Mouse (Mus musculus) urinary bladder, postnatal 4 days (tissue): ENCODE results near the gene Arl1.
"Not testable (repeated sequence)": the region's sequence is repeated elsewhere in the genome, so short reads cannot be mapped to it uniquely, and the experiment has no call there.

Experiments
- DNase-seq, 2 experiments: peaks; one replicate each; pipeline ENCODE4 v3.0.0; 2021 to 2022; ENCODE audit warnings: low spot score in 2 of 2

The Arl1 gene

DNA sequence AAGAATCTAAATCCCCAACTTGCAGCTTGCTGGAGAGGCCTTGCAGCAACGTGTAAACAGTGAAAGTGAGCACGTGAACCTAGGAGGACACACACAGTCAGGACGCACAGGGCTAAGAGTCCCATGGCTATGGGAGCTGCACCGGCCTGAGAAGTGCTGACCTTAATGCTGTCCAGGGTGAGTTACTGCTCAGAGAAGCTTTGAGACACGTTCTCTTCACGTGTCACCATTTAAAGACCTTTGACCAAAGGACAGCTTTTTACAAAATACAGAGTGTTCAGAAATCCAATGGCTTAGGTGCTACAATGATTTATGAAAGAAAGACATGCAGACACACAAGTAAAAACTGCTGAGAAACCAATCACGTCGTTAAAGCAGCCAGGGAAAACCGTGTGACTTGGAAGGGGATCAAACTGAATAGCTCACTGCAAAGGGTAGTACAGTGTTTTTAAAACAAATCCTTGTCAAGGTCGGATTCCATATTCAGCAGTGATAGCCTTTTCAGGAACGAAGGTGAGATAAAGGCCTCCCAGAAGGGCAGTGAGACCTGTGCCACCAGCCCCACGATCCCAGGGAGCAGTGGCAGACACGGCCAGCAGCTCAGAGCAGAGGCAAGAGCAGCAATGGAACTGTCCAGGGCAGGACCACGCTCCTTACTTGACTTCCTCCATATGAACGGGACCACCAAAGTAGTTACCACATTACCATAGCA lies 34.9 kb downstream of the Arl1 start:
- peak in 1 of 2 experiments; percentile 1 for DNase-seq

DNA sequence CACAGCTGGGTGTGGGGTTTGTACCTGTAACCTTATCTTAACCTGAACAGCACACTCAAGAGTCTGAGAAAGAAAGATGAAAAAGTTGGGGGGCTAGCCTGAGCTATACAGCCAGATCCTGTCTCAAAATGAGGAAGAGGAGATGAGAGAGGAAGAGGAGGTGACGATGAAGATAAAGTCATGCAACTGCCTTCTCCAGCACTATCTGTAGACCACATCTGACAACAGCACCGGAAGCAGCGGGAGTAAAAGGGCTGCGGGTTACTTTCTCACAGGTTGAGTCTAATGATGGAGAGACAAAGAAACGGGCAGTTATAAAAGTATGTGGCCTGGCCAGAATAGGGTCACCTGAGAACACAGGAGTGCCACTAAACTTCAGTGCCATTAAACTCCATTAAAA lies 38.3 kb downstream of the Arl1 start:
- no peak for DNase-seq

DNA sequence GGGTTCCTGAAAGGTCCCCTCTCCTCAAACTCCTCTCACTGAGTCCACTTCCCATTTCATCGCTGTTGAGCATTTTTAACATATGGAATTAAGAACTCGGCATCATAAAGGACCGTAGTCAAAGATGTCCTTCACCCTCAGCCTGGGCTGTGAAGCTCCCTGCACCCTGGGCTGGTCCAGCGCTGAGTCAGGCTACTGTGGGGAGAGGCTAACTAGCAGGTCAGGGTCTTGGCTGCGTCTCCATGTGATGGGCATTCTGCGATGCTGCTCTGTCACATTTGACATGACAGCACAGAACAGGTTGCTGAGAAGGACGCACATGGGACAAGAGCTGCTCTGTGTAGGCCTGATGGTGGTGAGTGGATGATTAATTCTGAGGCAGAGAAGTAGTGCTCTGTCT lies 39.0 kb downstream of the Arl1 start:
- DNase-seq, result no peak

DNA sequence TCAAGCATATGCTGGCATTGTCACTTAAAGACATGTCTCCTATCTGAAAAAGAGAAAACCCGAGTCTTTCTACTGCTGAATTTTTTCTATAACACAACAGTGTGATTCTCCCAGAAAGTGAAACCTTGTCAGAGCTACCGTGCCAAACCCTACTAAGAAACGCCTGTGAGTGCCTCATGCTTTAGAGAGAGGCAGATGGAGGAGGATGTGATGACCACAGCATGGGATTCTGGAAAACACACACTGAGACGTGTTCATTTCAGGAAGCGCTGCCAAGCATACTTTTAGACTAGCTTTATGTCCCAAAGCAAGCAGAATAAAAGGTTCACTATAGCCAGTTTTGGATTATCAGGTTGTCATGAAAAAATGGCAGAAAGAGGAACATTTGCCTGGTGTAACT lies 42.3 kb downstream of the Arl1 start:
- not testable (repeated sequence) for DNase-seq

DNA sequence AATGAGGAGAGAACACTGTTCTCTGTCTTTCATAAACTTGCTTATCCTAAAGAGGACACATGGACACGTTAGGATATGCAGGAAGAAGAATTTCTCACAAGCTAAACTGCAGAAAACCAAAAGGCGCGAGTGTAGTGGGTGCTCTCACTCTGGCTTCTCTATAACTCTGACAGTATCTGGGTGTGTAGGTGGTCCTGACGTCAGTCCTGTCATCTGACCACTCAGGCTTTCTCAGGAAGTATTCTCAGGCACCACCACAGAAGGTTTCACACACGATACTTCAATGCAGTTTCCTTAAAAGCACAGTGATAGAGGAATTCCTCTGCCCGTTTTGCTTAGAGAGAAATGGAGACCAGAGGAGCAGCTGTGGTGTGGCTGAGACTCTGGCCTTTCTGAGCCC lies 45.5 kb downstream of the Arl1 start:
- no peak for DNase-seq

DNA sequence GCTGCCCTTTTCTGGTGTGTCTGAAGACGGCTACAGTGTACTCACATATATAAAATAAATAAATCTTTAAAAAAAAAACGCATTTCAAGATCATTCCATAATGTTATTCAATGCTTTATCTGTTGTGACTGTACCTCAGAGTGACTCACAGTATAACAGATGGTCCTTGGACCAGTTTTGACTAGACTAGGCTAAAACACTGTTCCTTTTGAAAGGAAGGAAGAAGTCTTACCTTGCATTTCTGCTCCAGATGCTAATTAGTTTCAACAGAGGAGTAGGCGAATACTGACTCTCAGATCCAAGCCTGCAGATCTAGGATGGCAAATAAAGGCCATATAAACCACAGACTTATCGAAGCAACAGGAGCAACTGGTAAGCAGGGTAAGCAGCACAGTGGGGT lies 50.1 kb downstream of the Arl1 start:
- no peak for DNase-seq

DNA sequence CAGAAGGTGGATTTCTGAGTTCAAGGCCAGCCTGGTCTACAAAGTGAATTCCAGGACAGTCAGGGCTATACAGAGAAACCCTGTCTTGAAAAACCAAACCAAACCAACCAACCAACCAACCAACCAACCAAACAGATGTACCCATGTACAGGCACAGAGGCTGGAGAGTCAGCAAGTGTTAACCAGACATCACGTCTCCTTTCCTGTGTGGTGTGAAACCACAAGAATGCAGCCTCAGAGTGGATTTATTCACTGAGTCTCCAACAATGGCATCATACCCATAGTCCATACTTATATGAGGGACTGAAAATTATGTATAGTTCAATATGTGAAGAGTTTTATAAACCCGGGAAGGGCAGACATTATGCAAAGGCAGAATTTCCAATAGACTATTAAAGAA lies 52.5 kb downstream of the Arl1 start:
- not testable (repeated sequence) for DNase-seq

DNA sequence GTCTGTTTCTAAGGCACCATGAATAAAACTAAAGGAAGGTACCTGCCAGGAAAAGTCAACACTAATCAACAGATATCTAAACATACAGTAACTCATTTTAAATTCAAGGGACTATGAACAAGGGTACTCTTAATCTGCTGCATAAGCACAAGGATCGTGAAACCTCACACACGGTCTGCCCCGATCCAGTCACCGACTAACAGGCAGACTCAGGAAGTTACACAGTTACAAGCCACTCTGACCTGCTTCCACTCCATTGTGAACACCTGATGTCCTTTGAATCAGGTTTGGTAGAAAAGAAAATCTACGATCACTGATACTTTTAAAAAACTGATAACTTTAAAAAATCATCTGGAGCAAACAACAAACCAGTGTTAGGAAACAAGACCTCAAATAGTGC lies 53.3 kb downstream of the Arl1 start:
- no peak for DNase-seq

DNA sequence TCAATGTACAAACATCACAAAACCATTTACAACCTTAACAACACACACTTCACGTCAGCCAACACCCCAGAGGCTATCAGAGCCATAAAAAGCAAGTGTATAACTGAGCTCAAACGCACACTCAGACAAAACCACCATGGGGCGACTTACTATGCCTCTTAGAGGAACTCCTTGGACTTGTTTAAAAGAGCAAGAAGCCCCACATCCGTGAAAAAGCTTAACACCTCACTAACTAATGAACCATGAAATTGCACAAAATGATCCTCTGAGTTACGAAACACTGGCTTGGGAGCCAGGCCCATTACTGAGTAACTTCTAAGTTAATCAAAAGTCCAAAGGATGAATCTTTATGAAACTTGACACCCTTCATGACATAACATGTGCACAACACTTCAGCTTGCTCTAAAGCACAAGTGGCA lies 53.9 kb downstream of the Arl1 start:
- DNase-seq, result no peak

DNA sequence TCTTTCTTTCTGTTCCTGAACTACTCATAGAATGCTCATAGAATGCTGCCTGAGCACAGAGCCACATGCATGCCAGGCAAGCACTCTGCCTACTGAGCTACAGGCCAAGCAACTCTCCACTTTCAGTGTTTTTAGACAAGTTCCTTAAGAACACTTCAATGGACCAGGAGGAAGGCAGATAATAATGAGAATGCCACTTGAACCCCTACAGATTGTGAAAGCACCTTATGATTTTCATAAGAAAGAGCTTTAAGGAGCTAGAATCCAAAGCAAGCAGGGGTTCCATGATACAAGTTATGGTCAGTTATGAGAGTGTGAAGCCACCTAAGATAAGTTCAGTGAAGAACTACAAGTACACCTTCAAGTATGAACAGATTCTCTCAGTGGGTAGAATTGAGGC lies 63.0 kb downstream of the Arl1 start:
- DNase-seq, result no peak
